ENCODE assay signal across 17 mouse cellular contexts in genomic region chr12:84297851-84298250, GRCm38 (mm10).
"Had no signal": no experiment of that assay in that cellular context is flagged by ENCODE, and none has a peak within 500 bp of the region (broad histone marks: within the 10 kb centered on the region; RNA-seq: fewer than 3 reads in every experiment).

No protein-coding gene starts in this region.

- H3K4me3 ChIP-seq: lung, embryonic 15.5 days; megakaryocyte, embryonic 14.5 days; midbrain, embryonic 13.5 days; midbrain, embryonic 15.5 days; neural tube, embryonic 12.5 days; stomach, embryonic 15.5 days had no signal

- H3K27ac ChIP-seq: lung, embryonic 15.5 days; macrophage; midbrain, embryonic 13.5 days; midbrain, embryonic 15.5 days; neural tube, embryonic 12.5 days; stomach, embryonic 15.5 days; stomach, postnatal 0 days had no signal

- H3K4me2 ChIP-seq: lung, embryonic 15.5 days; midbrain, embryonic 11.5 days; midbrain, embryonic 13.5 days; midbrain, embryonic 15.5 days; neural tube, embryonic 12.5 days; stomach, embryonic 15.5 days had no signal

- H3K9me3 ChIP-seq: lung, embryonic 15.5 days; megakaryocyte, embryonic 14.5 days; midbrain, embryonic 13.5 days; midbrain, embryonic 15.5 days; neural tube, embryonic 12.5 days; stomach, embryonic 15.5 days had no signal

- DNase-seq: lung, adult 2 months; lung, postnatal 14 days; lung, postnatal 36 days; right cerebral cortex, postnatal 14 days; thymus, adult 2 months; thymus, postnatal 25 days; thymus, postnatal 4 days had no signal

- H3K9ac ChIP-seq: lung, embryonic 15.5 days; midbrain, embryonic 13.5 days; midbrain, embryonic 15.5 days; neural tube, embryonic 12.5 days; stomach, embryonic 15.5 days had no signal

- H3K27me3 ChIP-seq: lung, embryonic 15.5 days; megakaryocyte, embryonic 14.5 days; midbrain, embryonic 13.5 days; midbrain, embryonic 15.5 days; neural tube, embryonic 12.5 days; stomach, embryonic 15.5 days had no signal

- ATAC-seq: lung, postnatal 0 days; midbrain, embryonic 13.5 days; midbrain, embryonic 15.5 days had no signal

- H3K4me1 ChIP-seq: lung, embryonic 15.5 days; midbrain, embryonic 13.5 days; midbrain, embryonic 15.5 days; neural tube, embryonic 12.5 days; stomach, embryonic 15.5 days had no signal
